Comparison of ENCODE assay signal across 25 mouse cellular contexts in the genomic region with DNA sequence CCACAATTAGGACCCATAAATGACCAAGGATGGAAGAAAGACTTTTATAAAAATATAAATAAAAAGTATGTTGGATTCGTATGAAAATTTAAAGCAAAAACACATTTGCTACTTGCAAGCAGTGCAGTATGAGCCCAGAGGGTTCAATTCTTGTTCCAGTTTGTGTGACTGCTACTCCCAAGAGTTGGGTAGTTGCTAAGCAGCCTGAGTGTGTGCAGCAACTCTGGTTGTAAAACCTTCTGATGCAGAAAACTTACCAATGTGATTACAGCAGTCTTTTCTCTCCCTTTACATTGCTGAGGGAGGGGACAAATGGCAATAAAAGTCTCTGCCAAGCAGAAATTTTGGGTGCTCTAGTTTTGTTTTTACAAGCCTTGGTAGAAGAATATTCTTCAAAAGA. TPM values are rescaled to one million over a fixed set of nuclear protein-coding genes. Genes with fewer than 3 reads are reported as not detected.
DNase-seq lines count a peak whose midpoint lies in the region; ATAC-seq lines count a peak whose summit lies in the region.
"Had no signal": no experiment of that assay in that cellular context is flagged by ENCODE, and none has a peak within 500 bp of the region (broad histone marks: within the 10 kb centered on the region; RNA-seq: fewer than 3 reads in every experiment).

No protein-coding gene starts in this region.

- no peak overlapping the region for H3K4me2 ChIP-seq in kidney, embryonic 16.5 days (replicated peaks; ENCODE audit: low read depth, low read length)
- H3K4me2 ChIP-seq in kidney, embryonic 15.5 days = no peak overlapping the region
- no peak overlapping the region for H3K4me2 ChIP-seq in neural tube, embryonic 14.5 days (ENCODE audit: low read depth, low read length)
- H3K4me2 ChIP-seq in neural tube, embryonic 15.5 days = 0 out of 2 replicates have a peak overlapping the region, but pooled peaks have one; percentile 7
- H3K4me2 ChIP-seq: forebrain, embryonic 13.5 days; heart, embryonic 13.5 days; hindbrain, embryonic 13.5 days had no signal

- H3K4me3 ChIP-seq in kidney, embryonic 16.5 days (ENCODE audit: low read length) = no peak overlapping the region
- H3K4me3 ChIP-seq in kidney, embryonic 15.5 days (replicated peaks) = no peak overlapping the region
- H3K4me3 ChIP-seq in neural tube, embryonic 14.5 days (ENCODE audit: low read depth, low read length) = no peak overlapping the region
- H3K4me3 ChIP-seq in neural tube, embryonic 15.5 days (replicated peaks) = no peak overlapping the region
- H3K4me3 ChIP-seq: forebrain, embryonic 10.5 days; forebrain, embryonic 13.5 days; heart, adult 2 months; heart, embryonic 10.5 days; heart, embryonic 13.5 days; hindbrain, embryonic 13.5 days had no signal

- DNase-seq in neural tube, embryonic 10.5 days (ENCODE audit: extremely low spot score, low spot score) = no peak
- no peak for DNase-seq in adrenal gland, postnatal 36 days
- DNase-seq: adrenal gland, adult 2 months; adrenal gland, postnatal 14 days; cerebellum, adult 18-20 months; cerebellum, adult 9-10 months; cerebellum, postnatal 14 days; gastrocnemius, postnatal 10 days; gastrocnemius, postnatal 36 days; heart, adult 2 months; heart, postnatal 14 days; heart, postnatal 4 days had no signal

- 83% methylated on average over 1 of the region's 1 CpGs for WGBS in kidney, embryonic 16.5 days
- WGBS in kidney, embryonic 15.5 days = 88% methylated on average over 1 of the region's 1 CpGs
- 47% methylated on average over 1 of the region's 1 CpGs for WGBS in neural tube, embryonic 14.5 days
- WGBS in neural tube, embryonic 15.5 days = 57% methylated on average over 1 of the region's 1 CpGs

- H3K9me3 ChIP-seq in kidney, embryonic 16.5 days (ENCODE audit: low read length) = no peaks in the 10 kb centered on the region
- no peaks in the 10 kb centered on the region for H3K9me3 ChIP-seq in kidney, embryonic 15.5 days (replicated peaks)
- no peaks in the 10 kb centered on the region for H3K9me3 ChIP-seq in neural tube, embryonic 14.5 days (ENCODE audit: control insufficient read depth, low read length)
- no peaks in the 10 kb centered on the region for H3K9me3 ChIP-seq in neural tube, embryonic 15.5 days (replicated peaks)
- H3K9me3 ChIP-seq: forebrain, embryonic 10.5 days; forebrain, embryonic 13.5 days; heart, embryonic 10.5 days; heart, embryonic 13.5 days; hindbrain, embryonic 13.5 days had no signal

- H3K27ac ChIP-seq in kidney, embryonic 16.5 days (ENCODE audit: low read length) = no peak overlapping the region
- H3K27ac ChIP-seq in kidney, embryonic 15.5 days = no peak overlapping the region
- H3K27ac ChIP-seq in neural tube, embryonic 14.5 days (ENCODE audit: low read depth, low read length) = no peak overlapping the region
- no peak overlapping the region; the same call in 1 of the 2 replicates for H3K27ac ChIP-seq in neural tube, embryonic 15.5 days (replicated peaks)
- H3K27ac ChIP-seq: forebrain, embryonic 10.5 days; forebrain, embryonic 13.5 days; heart, adult 2 months; heart, embryonic 10.5 days; heart, embryonic 13.5 days; hindbrain, embryonic 13.5 days had no signal

- H3K9ac ChIP-seq in kidney, embryonic 16.5 days (replicated peaks; ENCODE audit: low read length) = no peak overlapping the region
- H3K9ac ChIP-seq in kidney, embryonic 15.5 days = no peak overlapping the region
- H3K9ac ChIP-seq in neural tube, embryonic 14.5 days (replicated peaks; ENCODE audit: low read depth, low read length) = no peak overlapping the region
- no peak overlapping the region for H3K9ac ChIP-seq in neural tube, embryonic 15.5 days (replicated peaks)
- H3K9ac ChIP-seq: forebrain, embryonic 13.5 days; heart, embryonic 13.5 days; hindbrain, embryonic 13.5 days had no signal

- peak; percentile 54; the same call in 1 of the 2 replicates for ATAC-seq in kidney, embryonic 16.5 days (ENCODE audit: low FRiP score, low TSS enrichment)
- no peak for ATAC-seq in kidney, embryonic 15.5 days (replicated peaks; ENCODE audit: low FRiP score)
- peak; percentile 84; the same call in 1 of the 2 replicates for ATAC-seq in neural tube, embryonic 14.5 days (ENCODE audit: low read depth)
- ATAC-seq in neural tube, embryonic 15.5 days (ENCODE audit: low FRiP score) = peak; percentile 88
- ATAC-seq: CD4-positive, CD25-positive, alpha-beta regulatory T cell, adult 4 months; forebrain, embryonic 13.5 days; forebrain, embryonic 16.5 days had no signal

- H3K27me3 ChIP-seq in kidney, embryonic 16.5 days (ENCODE audit: insufficient read depth, low read length) = no peaks in the 10 kb centered on the region
- no peaks in the 10 kb centered on the region for H3K27me3 ChIP-seq in kidney, embryonic 15.5 days
- H3K27me3 ChIP-seq in neural tube, embryonic 14.5 days (ENCODE audit: control insufficient read depth, insufficient read depth, low read length) = no peaks in the 10 kb centered on the region
- no peaks in the 10 kb centered on the region for H3K27me3 ChIP-seq in neural tube, embryonic 15.5 days (replicated peaks)
- H3K27me3 ChIP-seq: forebrain, embryonic 13.5 days; heart, embryonic 13.5 days; hindbrain, embryonic 13.5 days had no signal

- H3K36me3 ChIP-seq in kidney, embryonic 16.5 days (ENCODE audit: insufficient read depth, low read length) = no peaks in the 10 kb centered on the region
- H3K36me3 ChIP-seq in kidney, embryonic 15.5 days = no peaks in the 10 kb centered on the region
- H3K36me3 ChIP-seq in neural tube, embryonic 14.5 days (ENCODE audit: control insufficient read depth, insufficient read depth, low read length) = no peaks in the 10 kb centered on the region
- H3K36me3 ChIP-seq in neural tube, embryonic 15.5 days = no peaks in the 10 kb centered on the region
- H3K36me3 ChIP-seq: forebrain, embryonic 10.5 days; heart, embryonic 10.5 days; heart, embryonic 13.5 days; hindbrain, embryonic 13.5 days had no signal

- H3K4me1 ChIP-seq in kidney, embryonic 16.5 days (ENCODE audit: insufficient read depth, low read length) = no peaks in the 10 kb centered on the region
- no peaks in the 10 kb centered on the region for H3K4me1 ChIP-seq in kidney, embryonic 15.5 days
- no peaks in the 10 kb centered on the region for H3K4me1 ChIP-seq in neural tube, embryonic 14.5 days (ENCODE audit: control insufficient read depth, insufficient read depth, low read length)
- H3K4me1 ChIP-seq in neural tube, embryonic 15.5 days = peaks cover 9% of the 10 kb centered on the region
- H3K4me1 ChIP-seq: forebrain, embryonic 10.5 days; forebrain, embryonic 13.5 days; heart, embryonic 10.5 days; heart, embryonic 13.5 days had no signal

RNA-seq across cellular contexts. Expression of a gene that starts 46.9 kb away (rescaled TPM):
- polyA plus RNA-seq in kidney, embryonic 16.5 days (2015; fragmentation: Nextera tagmentation; extraction: Ambion mirVana) = 5.8 and 6.7 TPM in 2 replicates
- polyA plus RNA-seq in kidney, embryonic 15.5 days (2015; fragmentation: Nextera tagmentation; extraction: Ambion mirVana) = 5.7 and 6.1 TPM in 2 replicates
- polyA plus RNA-seq in neural tube, embryonic 14.5 days (2014; fragmentation: Nextera tagmentation; extraction: Ambion mirVana) = 14.5 and 16.5 TPM in 2 replicates
- polyA plus RNA-seq in neural tube, embryonic 15.5 days (2015; fragmentation: Nextera tagmentation; extraction: Ambion mirVana) = 11.6 and 12.7 TPM in 2 replicates
- total RNA-seq in adrenal gland, postnatal 36 days (2021) = under 1 TPM; 0.07 to 0.13 TPM
- total RNA-seq: granulocyte monocyte progenitor cell, adult 5-6 weeks; MEL had no signal
- polyA plus RNA-seq: CD4-positive, CD25-positive, alpha-beta regulatory T cell, adult 4 months had no signal
